Mouse (Mus musculus) thymus, postnatal 0 days (tissue): ENCODE measurements around the gene Wdr12. TPM values are rescaled to one million over a fixed set of nuclear protein-coding genes. Genes with fewer than 3 reads are reported as not detected.

ENCODE experiments used
- polyA plus RNA-seq: library from polyadenylated mRNA; unstranded; fragments of >200 nt; fragmentation: Nextera tagmentation; extraction: Ambion mirVana; gene quantifications from 2 replicates; pipeline ENCODE4 v1.2.1, GENCODE M21; 2015

The Wdr12 gene
- polyA plus RNA-seq, 1 experiment from 2014 or later: 132 TPM

Other genes starting within 250 kb of the Wdr12 start
- gene Fam117b, start 185.6 kb downstream of the Wdr12 start, polyA plus RNA-seq: 4.8 and 5.9 TPM in 2 replicates
- 1.7 and 3.1 TPM in 2 replicates for gene Ica1l, start 55.5 kb downstream of the Wdr12 start, polyA plus RNA-seq
- 5.0 and 5.8 TPM in 2 replicates for gene Carf, start 398 bp downstream of the Wdr12 start, polyA plus RNA-seq
- gene Nbeal1, start 82.0 kb upstream of the Wdr12 start, polyA plus RNA-seq: 4.4 and 5.7 TPM in 2 replicates
- 4.7 and 6.5 TPM in 2 replicates for gene Cyp20a1, start 244.7 kb upstream of the Wdr12 start, polyA plus RNA-seq